Mouse (Mus musculus): ENCODE data around the gene Fchsd2. TPM values are rescaled to one million over a fixed set of nuclear protein-coding genes. Genes with fewer than 3 reads are reported as not detected.

The Fchsd2 gene
- polyA plus RNA-seq (2012): 0.02 TPM in 2 replicates

- Histone ChIP-seq H3K4me3 (replicated peaks) (no peak within 1 kb of the TSS), H3K27me3 (ENCODE audit: control insufficient read depth) (no peaks in the 10 kb centered on the region), H3K9me3 (ENCODE audit: control insufficient read depth, low read length) (no peaks in the 10 kb centered on the region), H3K36me3 (ENCODE audit: control insufficient read depth) (no peaks in the 10 kb centered on the region), H3K4me1 (ENCODE audit: control insufficient read depth) (peaks cover 8% of the 10 kb centered on the region)
- no peak for TF ChIP-seq TAL1 (IDR thresholded peaks at IDR 0.05; ENCODE audit: low read length)
- TF ChIP-seq GATA1 (IDR thresholded peaks at IDR 0.05; ENCODE audit: low read length): no peak
Measured at GRCm38 (mm10) chr7:101092618-101093017, at the start of gene Fchsd2. TSS of gene Fchsd2 (plus strand) at chr7:101092863.

DNA sequence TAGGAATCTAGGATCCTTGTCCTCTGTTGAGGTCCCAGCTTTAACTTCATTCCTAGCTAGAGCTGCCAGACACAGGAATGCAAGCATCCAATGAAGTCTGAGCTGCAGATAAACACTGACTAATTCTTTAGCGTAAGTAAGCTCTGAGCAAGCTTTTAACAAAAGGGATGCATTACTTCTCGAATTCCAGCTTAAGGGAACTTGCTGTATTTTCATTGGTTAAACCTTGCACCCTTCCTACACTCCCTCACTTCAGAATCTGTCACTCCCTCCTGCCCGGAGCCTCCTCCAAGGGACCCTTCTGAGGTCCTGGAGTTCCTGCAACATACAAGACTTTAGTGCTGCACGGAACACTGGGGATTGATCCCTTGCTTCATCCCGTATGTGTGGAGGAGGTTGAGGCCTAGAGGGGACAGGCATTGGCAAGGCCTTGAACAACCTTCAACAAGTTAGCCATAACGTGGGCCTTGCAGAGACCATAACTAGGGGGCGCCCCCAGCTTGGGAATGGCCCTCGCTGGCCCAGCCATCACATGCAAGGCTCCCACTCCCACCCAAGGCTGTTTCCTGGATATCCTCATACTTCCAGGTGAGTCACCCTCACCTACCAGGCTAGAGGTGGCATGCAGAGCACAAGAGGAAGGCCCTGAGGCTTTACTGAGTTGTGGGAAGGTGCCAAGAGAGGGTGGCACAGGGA is 48.7 kb upstream of the Fchsd2 start:
- no peak for TF ChIP-seq TAL1 (IDR thresholded peaks at IDR 0.05; ENCODE audit: low read length)
- no peak for TF ChIP-seq GATA1 (IDR thresholded peaks at IDR 0.05; ENCODE audit: low read length)
- Histone ChIP-seq H3K4me3 (replicated peaks) (no peak overlapping the region), H3K36me3 (ENCODE audit: control insufficient read depth) (no peaks in the 10 kb centered on the region), H3K27me3 (ENCODE audit: control insufficient read depth) (no peaks in the 10 kb centered on the region), H3K4me1 (ENCODE audit: control insufficient read depth) (no peaks in the 10 kb centered on the region; the same call in 1 of the 2 replicates), H3K9me3 (ENCODE audit: control insufficient read depth, low read length) (no peaks in the 10 kb centered on the region)

DNA sequence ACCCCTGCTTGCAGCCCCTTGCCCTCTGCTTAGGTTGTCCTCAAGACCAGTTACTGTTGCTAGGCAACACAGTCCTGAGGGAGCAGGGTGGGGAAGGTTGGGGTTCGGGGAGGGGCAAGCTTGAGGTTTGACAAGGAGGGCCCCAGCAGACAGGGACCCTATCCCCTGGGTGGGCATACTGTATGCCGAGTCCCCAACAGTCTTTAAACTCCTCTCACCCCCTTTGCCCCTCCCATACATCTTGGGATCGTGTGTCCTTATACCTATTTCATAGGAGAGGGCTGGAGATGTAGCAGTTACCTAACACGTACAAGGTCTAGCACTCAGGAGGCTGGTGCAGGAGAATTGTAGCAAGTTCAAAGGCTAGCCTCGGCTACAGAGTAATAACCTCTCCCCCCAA is 44.4 kb upstream of the Fchsd2 start:
- no peak overlapping the region for H3K4me3 ChIP-seq (replicated peaks)
- no peaks in the 10 kb centered on the region for H3K9me3 ChIP-seq (ENCODE audit: control insufficient read depth, low read length)
- no peak for TF ChIP-seq GATA1 (IDR thresholded peaks at IDR 0.05; ENCODE audit: low read length)
- no peak for TF ChIP-seq TAL1 (IDR thresholded peaks at IDR 0.05; ENCODE audit: low read length)
- H3K27me3 ChIP-seq (ENCODE audit: control insufficient read depth): no peaks in the 10 kb centered on the region
- no peaks in the 10 kb centered on the region; the same call in 1 of the 2 replicates for H3K4me1 ChIP-seq (ENCODE audit: control insufficient read depth)
- no peaks in the 10 kb centered on the region for H3K36me3 ChIP-seq (ENCODE audit: control insufficient read depth)

DNA sequence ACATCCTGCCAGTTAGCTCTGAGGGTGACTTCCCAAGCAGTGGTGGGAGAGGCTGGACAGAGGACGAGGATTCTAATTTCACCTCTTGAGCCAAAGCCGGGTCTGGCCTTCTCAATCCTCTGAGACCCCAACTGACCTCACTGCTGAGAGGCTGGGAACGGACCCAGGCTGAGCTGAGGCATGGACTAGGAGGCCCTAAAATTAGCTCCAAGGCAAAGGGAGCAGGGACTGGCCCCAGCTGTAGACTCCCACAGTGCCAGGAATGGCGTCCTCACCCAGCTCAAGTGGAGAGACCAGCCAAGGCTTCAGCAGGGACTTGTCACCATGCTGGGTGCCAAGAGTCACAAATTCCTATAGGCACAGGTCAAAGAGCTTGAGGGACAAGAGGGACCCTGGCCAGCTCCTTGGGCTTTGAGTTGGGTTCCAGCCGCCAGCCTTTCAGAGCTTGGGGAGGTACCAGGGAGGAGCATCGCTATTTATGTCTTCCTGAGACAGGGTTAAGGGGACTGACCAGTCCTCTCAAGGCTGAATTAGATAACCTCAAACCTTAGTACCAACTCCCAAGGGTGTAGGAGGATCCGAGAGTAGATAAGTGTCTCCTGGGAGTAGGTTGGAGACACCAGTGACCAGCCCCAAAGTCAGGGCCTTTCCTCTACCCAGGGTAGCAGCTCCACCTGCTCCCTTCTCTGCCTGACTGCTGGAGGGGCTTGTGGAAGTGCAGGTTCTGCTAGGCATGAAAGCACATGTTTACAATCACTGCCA is 43.2 kb upstream of the Fchsd2 start:
- Histone ChIP-seq H3K36me3 (ENCODE audit: control insufficient read depth) (no peaks in the 10 kb centered on the region), H3K9me3 (ENCODE audit: control insufficient read depth, low read length) (no peaks in the 10 kb centered on the region), H3K4me3 (replicated peaks) (no peak overlapping the region), H3K4me1 (ENCODE audit: control insufficient read depth) (no peaks in the 10 kb centered on the region; the same call in 1 of the 2 replicates), H3K27me3 (ENCODE audit: control insufficient read depth) (no peaks in the 10 kb centered on the region)
- TF ChIP-seq TAL1 (IDR thresholded peaks at IDR 0.05; ENCODE audit: low read length) (no peak), GATA1 (IDR thresholded peaks at IDR 0.05; ENCODE audit: low read length) (no peak)

DNA sequence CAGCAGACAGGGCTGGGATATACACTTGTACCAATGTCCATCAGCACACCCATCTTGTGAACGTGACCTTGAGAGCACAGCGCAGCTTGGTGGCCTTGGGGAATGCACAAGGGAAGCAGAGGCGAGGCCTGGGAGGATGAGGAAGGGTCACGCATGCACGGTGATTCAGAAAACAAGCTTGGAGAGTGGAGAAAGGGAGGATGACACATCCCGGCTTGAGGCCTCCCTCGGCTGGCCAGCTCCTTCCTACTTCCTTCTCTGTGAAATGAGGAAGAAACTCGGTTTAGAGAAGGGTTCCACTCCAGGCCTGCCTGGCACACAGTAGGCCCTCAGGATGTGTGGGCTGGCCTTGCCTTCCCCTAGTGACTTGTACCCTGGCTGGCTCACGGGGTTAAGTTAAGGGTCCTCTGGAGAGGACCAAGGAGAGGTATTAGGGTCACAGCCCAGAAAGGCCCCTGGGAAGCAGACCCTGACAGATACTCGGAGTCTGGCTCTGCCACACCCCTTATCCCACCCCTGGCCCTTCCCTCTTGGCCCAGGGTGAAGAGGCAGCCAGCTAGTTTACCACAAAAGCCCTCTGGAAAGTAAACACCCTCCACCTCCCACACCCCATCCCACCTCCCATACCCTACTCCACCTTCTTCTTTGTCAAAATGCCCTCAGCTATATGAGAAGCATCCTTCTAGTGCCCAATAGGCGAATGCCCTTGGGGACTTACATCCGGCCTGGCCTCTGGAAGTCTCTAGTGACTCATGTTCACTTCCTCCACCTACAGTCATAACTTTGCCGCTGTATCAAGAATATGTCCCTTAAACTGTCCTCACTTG is 41.7 kb upstream of the Fchsd2 start:
- Histone ChIP-seq H3K27me3 (ENCODE audit: control insufficient read depth) (no peaks in the 10 kb centered on the region), H3K4me3 (replicated peaks) (no peak overlapping the region), H3K4me1 (ENCODE audit: control insufficient read depth) (no peaks in the 10 kb centered on the region; the same call in 1 of the 2 replicates), H3K36me3 (ENCODE audit: control insufficient read depth) (no peaks in the 10 kb centered on the region), H3K9me3 (ENCODE audit: control insufficient read depth, low read length) (no peaks in the 10 kb centered on the region)
- TF ChIP-seq GATA1 (IDR thresholded peaks at IDR 0.05; ENCODE audit: low read length): no peak
- TF ChIP-seq TAL1 (IDR thresholded peaks at IDR 0.05; ENCODE audit: low read length): no peak

DNA sequence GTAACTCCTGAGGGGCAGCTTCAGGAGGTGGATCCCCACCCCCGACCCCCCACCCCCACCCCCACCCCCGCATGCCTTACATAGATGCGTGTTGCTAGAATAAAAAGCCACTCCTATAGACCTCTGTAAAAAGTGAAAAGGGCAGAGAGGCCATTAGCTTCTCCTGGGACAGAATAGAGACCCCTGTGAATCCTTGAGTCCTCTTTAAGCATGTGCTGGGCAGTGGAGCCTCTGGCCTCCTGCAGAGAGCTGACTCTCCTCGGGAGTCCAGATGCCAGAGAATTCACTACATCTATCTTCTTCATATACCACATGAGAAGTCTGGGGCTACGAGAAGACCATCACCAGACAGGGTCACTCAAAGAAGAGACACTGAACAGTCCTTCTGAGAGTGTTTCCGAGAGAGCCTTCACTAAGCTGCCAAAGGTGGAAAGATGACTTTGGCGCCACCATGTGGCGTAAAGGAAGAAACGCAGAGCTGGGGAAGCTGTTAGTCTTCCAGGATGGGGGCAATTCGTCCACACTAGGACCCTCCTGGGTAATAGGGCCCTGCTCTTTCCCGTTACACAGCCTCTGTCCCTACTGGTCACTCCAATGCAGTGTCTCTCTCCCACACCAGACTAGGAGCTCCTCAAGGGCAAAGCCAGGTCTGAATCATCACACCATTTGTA is 41.0 kb upstream of the Fchsd2 start:
- H3K9me3 ChIP-seq (ENCODE audit: control insufficient read depth, low read length): no peaks in the 10 kb centered on the region
- H3K36me3 ChIP-seq (ENCODE audit: control insufficient read depth): no peaks in the 10 kb centered on the region
- TF ChIP-seq TAL1 (IDR thresholded peaks at IDR 0.05; ENCODE audit: low read length) (no peak), GATA1 (IDR thresholded peaks at IDR 0.05; ENCODE audit: low read length) (no peak)
- H3K4me3 ChIP-seq (replicated peaks): no peak overlapping the region
- no peaks in the 10 kb centered on the region; the same call in 1 of the 2 replicates for H3K4me1 ChIP-seq (ENCODE audit: control insufficient read depth)
- H3K27me3 ChIP-seq (ENCODE audit: control insufficient read depth): no peaks in the 10 kb centered on the region

GRCm38 (mm10) chr7:101053136-101053535 is 39.5 kb upstream of the Fchsd2 start:
- Histone ChIP-seq H3K9me3 (ENCODE audit: control insufficient read depth, low read length) (no peaks in the 10 kb centered on the region), H3K36me3 (ENCODE audit: control insufficient read depth) (no peaks in the 10 kb centered on the region), H3K4me3 (replicated peaks) (no peak overlapping the region), H3K4me1 (ENCODE audit: control insufficient read depth) (no peaks in the 10 kb centered on the region; the same call in 1 of the 2 replicates), H3K27me3 (ENCODE audit: control insufficient read depth) (no peaks in the 10 kb centered on the region)
- no peak for TF ChIP-seq TAL1 (IDR thresholded peaks at IDR 0.05; ENCODE audit: low read length)
- TF ChIP-seq GATA1 (IDR thresholded peaks at IDR 0.05; ENCODE audit: low read length): no peak

- Histone ChIP-seq H3K36me3 (ENCODE audit: control insufficient read depth) (no peaks in the 10 kb centered on the region), H3K4me1 (ENCODE audit: control insufficient read depth) (peaks cover 6% of the 10 kb centered on the region), H3K27me3 (ENCODE audit: control insufficient read depth) (peaks cover 4% of the 10 kb centered on the region; the same call in 1 of the 2 replicates), H3K4me3 (replicated peaks) (no peak overlapping the region), H3K9me3 (ENCODE audit: control insufficient read depth, low read length) (no peaks in the 10 kb centered on the region)
- no peak for TF ChIP-seq TAL1 (IDR thresholded peaks at IDR 0.05; ENCODE audit: low read length)
- no peak for TF ChIP-seq GATA1 (IDR thresholded peaks at IDR 0.05; ENCODE audit: low read length)
Measured at GRCm38 (mm10) chr7:101057309-101057708, 35.4 kb upstream of the Fchsd2 start.
